Mouse (Mus musculus) megakaryocyte, embryonic 14.5 days (primary cell): ENCODE measurements around the gene Lrp10. TPM values are rescaled to one million over a fixed set of nuclear protein-coding genes. Genes with fewer than 3 reads are reported as not detected.

ENCODE experiments used
- H3K27me3 ChIP-seq: replicated peaks from 2 replicates; pipeline ENCODE3; 2012; ENCODE audit warnings: inconsistent platforms
- H3K36me3 ChIP-seq: replicated peaks from 2 replicates; pipeline ENCODE3; 2012; ENCODE audit warnings: low read length, inconsistent platforms, mixed read lengths
- H3K4me1 ChIP-seq: 2 replicates; pipeline ENCODE4 v1.6.1; 2012; ENCODE audit warnings: inconsistent platforms
- H3K4me3 ChIP-seq: replicated peaks from 2 replicates; pipeline ENCODE3; 2012; ENCODE audit warnings: moderate library complexity, mild to moderate bottlenecking, inconsistent platforms
- H3K9me3 ChIP-seq: 2 replicates; pipeline ENCODE4 v1.6.1; 2012; ENCODE audit warnings: inconsistent platforms
- FLI1 ChIP-seq: IDR thresholded peaks from 2 replicates; pipeline ENCODE4 v1.6.1; 2012; ENCODE audit warnings: low read length, inconsistent platforms, mixed read lengths
- GATA1 ChIP-seq: IDR thresholded peaks from 3 replicates; pipeline ENCODE4 v1.6.1; 2012; ENCODE audit warnings: mixed read lengths, low read length, inconsistent platforms, borderline replicate concordance
- polyA plus RNA-seq: library from polyadenylated mRNA; stranded (reverse); fragments of >175 nt; gene quantifications from 2 replicates; pipeline ENCODE4 v1.2.3, GENCODE M21; 2012; ENCODE audit warnings: low replicate concordance; ENCODE audit not compliant: insufficient read depth

Gene Lrp10
- polyA plus RNA-seq, 1 experiment = 312 TPM

- Histone ChIP-seq H3K4me3 (peak within 1 kb of the TSS; percentile 97), H3K9me3 (peaks cover 8% of the 10 kb centered on the region; the same call in 1 of the 2 replicates), H3K27me3 (peaks cover 14% of the 10 kb centered on the region), H3K36me3 (peaks cover 31% of the 10 kb centered on the region), H3K4me1 (peaks cover 60% of the 10 kb centered on the region)
- TF ChIP-seq FLI1 (peak; percentile 97), GATA1 (no peak; the same call in 2 of the 3 replicates)
These were observed 37.1 kb upstream of the Lrp10 start, which contains the start of gene Mrpl52 for GRCm38 (mm10) chr14:54426689-54427398. Mrpl52 (plus strand) TSS chr14:54426909.

- Histone ChIP-seq H3K4me1 (peaks cover 68% of the 10 kb centered on the region), H3K27me3 (peaks cover 22% of the 10 kb centered on the region), H3K4me3 (peak overlapping the region; percentile 97), H3K9me3 (peaks cover 13% of the 10 kb centered on the region; the same call in 1 of the 2 replicates), H3K36me3 (peaks cover 31% of the 10 kb centered on the region)
- TF ChIP-seq GATA1 = no peak
- no peak for TF ChIP-seq FLI1
These were observed 36.2 kb upstream of the Lrp10 start for GRCm38 (mm10) chr14:54427696-54428095.

- Histone ChIP-seq H3K4me3 (no peak overlapping the region), H3K4me1 (peaks cover 75% of the 10 kb centered on the region)
These were observed 35.5 kb upstream of the Lrp10 start for GRCm38 (mm10) chr14:54428421-54428820.

GRCm38 (mm10) chr14:54429332-54430093, 34.4 kb upstream of the Lrp10 start:
- Histone ChIP-seq H3K4me3 (no peak overlapping the region), H3K36me3 (peaks cover 31% of the 10 kb centered on the region), H3K4me1 (peaks cover 83% of the 10 kb centered on the region), H3K9me3 (peaks cover 13% of the 10 kb centered on the region; the same call in 1 of the 2 replicates), H3K27me3 (peaks cover 25% of the 10 kb centered on the region)
- TF ChIP-seq GATA1 (no peak), FLI1 (no peak)

More at GRCm38 (mm10) chr14:54428421-54428820, 35.5 kb upstream of the Lrp10 start:
- Histone ChIP-seq H3K27me3 (peaks cover 25% of the 10 kb centered on the region), H3K36me3 (peaks cover 31% of the 10 kb centered on the region), H3K9me3 (peaks cover 13% of the 10 kb centered on the region; the same call in 1 of the 2 replicates)
- no peak for TF ChIP-seq FLI1
- TF ChIP-seq GATA1 = no peak

- peaks cover 31% of the 10 kb centered on the region for H3K36me3 ChIP-seq
- H3K27me3 ChIP-seq = peaks cover 25% of the 10 kb centered on the region
- no peak overlapping the region for H3K4me3 ChIP-seq
- peaks cover 13% of the 10 kb centered on the region; the same call in 1 of the 2 replicates for H3K9me3 ChIP-seq
- TF ChIP-seq FLI1 = no peak
- TF ChIP-seq GATA1 = no peak
- H3K4me1 ChIP-seq = peaks cover 78% of the 10 kb centered on the region
These were observed 33.4 kb upstream of the Lrp10 start for GRCm38 (mm10) chr14:54430406-54431145.

- Histone ChIP-seq H3K4me3 (peak within 1 kb of the TSS; percentile 84), H3K27me3 (peaks cover 25% of the 10 kb centered on the region), H3K36me3 (peaks cover 31% of the 10 kb centered on the region), H3K9me3 (peaks cover 13% of the 10 kb centered on the region; the same call in 1 of the 2 replicates), H3K4me1 (peaks cover 72% of the 10 kb centered on the region)
- TF ChIP-seq GATA1 (no peak), FLI1 (no peak)
These were observed 32.4 kb upstream of the Lrp10 start, which contains the start of gene Mmp14 for GRCm38 (mm10) chr14:54431334-54432077. Mmp14 (plus strand) TSS chr14:54431612.

GRCm38 (mm10) chr14:54432078-54432836, 31.7 kb upstream of the Lrp10 start:
- Histone ChIP-seq H3K36me3 (peaks cover 31% of the 10 kb centered on the region), H3K4me1 (peaks cover 64% of the 10 kb centered on the region), H3K9me3 (peaks cover 13% of the 10 kb centered on the region; the same call in 1 of the 2 replicates), H3K27me3 (peaks cover 27% of the 10 kb centered on the region), H3K4me3 (peak overlapping the region; percentile 84)
- TF ChIP-seq FLI1 (no peak), GATA1 (no peak)

GRCm38 (mm10) chr14:54432837-54433830, 30.8 kb upstream of the Lrp10 start:
- Histone ChIP-seq H3K4me1 (peaks cover 58% of the 10 kb centered on the region), H3K4me3 (peak overlapping the region; percentile 86), H3K27me3 (peaks cover 29% of the 10 kb centered on the region), H3K36me3 (peaks cover 28% of the 10 kb centered on the region), H3K9me3 (peaks cover 13% of the 10 kb centered on the region; the same call in 1 of the 2 replicates)
- TF ChIP-seq GATA1 (no peak), FLI1 (no peak)
